Mouse (Mus musculus) lung, postnatal 0 days (tissue): ENCODE measurements at regions not wholly inside any gene's neighbourhood (a gene's known extent, or its start where the extent isn't known, plus 50 kb on each side); places are given as distances from the start of the nearest gene placed in this dataset.

Experiments used
- ATAC-seq: fragments of 200-750 bp; cut with Nextera tagmentation; 2 replicates; pipeline ENCODE4 v1.8.0; 2017; ENCODE audit warnings: moderate library complexity
- DNase-seq: peaks from one replicate; pipeline ENCODE4 v3.0.0-alpha.2; 2016; ENCODE audit warnings: low spot score
- H3K27ac ChIP-seq: fragments of 300-500 bp; sonication (generic); 2 replicates; pipeline ENCODE4 v1.5.1; 2014; ENCODE audit warnings: antibody characterized with exemption, mild to moderate bottlenecking, low read length, mixed read lengths
- H3K27me3 ChIP-seq: fragments of 300-500 bp; sonication (generic); replicated peaks from 2 replicates; pipeline ENCODE4 v1.6.1; 2014; ENCODE audit warnings: low read length, mixed read lengths; ENCODE audit not compliant: insufficient read depth
- H3K36me3 ChIP-seq: fragments of 300-500 bp; sonication (generic); 2 replicates; pipeline ENCODE4 v1.6.1; 2014; ENCODE audit warnings: low read length, mixed read lengths; ENCODE audit not compliant: insufficient read depth
- H3K4me1 ChIP-seq: fragments of 300-500 bp; sonication (generic); 2 replicates; pipeline ENCODE4 v1.6.1; 2014; ENCODE audit warnings: antibody characterized with exemption, low read depth, low read length, mixed read lengths; ENCODE audit not compliant: insufficient read depth
- H3K4me2 ChIP-seq: fragments of 300-500 bp; sonication (generic); replicated peaks from 2 replicates; pipeline ENCODE4 v1.6.1; 2014; ENCODE audit warnings: low read depth, mild to moderate bottlenecking, low read length, moderate library complexity, mixed read lengths
- H3K4me3 ChIP-seq: fragments of 300-500 bp; sonication (generic); 2 replicates; pipeline ENCODE4 v1.5.1; 2014; ENCODE audit warnings: low read depth, low read length
- H3K9ac ChIP-seq: fragments of 300-500 bp; sonication (generic); replicated peaks from 2 replicates; pipeline ENCODE4 v1.6.1; 2014; ENCODE audit warnings: low read depth, mild to moderate bottlenecking
- H3K9me3 ChIP-seq: fragments of 300-500 bp; sonication (generic); 2 replicates; pipeline ENCODE4 v1.6.1; 2016; ENCODE audit warnings: low read length, mixed read lengths
- CTCF ChIP-seq: IDR thresholded peaks from 2 replicates; pipeline ENCODE4 v1.5.1; 2016; ENCODE audit warnings: antibody characterized with exemption, mild to moderate bottlenecking
- EP300 ChIP-seq: IDR thresholded peaks from 2 replicates; pipeline ENCODE4 v1.6.1; 2016; ENCODE audit warnings: antibody characterized with exemption, mild to moderate bottlenecking, control low read depth
- WGBS: fragments of 180-500 bp; shearing (Covaris S2); extraction: QIAGEN DNeasy Blood & Tissue Kit; methylation state at CpG from one replicate; pipeline ENCODE4 v1.1.7; 2014; 5-methylcytosine and 5-hydroxymethylcytosine counted together

DNA sequence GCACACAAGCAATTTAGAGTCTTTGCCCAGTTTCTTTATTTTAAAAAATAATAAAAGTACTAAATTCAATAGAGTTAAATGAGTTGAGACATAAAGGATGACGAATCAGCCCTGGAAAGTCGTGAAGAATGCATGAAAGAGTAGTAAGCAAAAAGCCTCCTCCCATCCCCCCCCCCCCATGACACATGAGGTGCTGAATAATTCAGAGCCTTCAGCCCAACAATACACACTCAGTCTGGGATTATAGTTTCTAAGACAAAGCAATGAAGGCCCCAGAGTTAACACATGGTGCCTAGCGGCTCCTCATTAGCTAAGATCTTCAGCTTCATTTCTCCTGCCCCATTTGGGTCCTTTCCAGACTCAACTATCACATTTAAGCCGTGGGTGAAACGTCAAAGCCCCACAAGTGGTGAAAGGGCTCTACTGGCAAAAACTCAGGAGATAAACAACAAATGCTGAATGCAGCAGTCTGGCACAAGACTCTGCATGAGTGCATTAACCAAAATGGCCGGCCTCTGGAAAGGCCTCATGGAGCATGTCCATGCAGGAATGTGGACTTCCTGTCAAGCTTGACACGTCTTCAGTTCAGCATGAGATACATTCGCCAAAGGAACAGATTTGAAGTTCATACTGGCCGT lies 560.9 kb upstream of the Gm26657 start:
- Histone ChIP-seq H3K4me1 (no peaks in the 10 kb centered on the region), H3K27me3 (no peaks in the 10 kb centered on the region), H3K36me3 (no peaks in the 10 kb centered on the region), H3K9ac (no peak overlapping the region), H3K4me2 (no peak overlapping the region), H3K9me3 (no peaks in the 10 kb centered on the region), H3K4me3 (no peak overlapping the region), H3K27ac (no peak overlapping the region)
- ATAC-seq = no peak
- no peak for TF ChIP-seq CTCF
- DNase-seq = no peak
- 74% methylated on average over 9 of the region's 9 CpGs for WGBS

DNA sequence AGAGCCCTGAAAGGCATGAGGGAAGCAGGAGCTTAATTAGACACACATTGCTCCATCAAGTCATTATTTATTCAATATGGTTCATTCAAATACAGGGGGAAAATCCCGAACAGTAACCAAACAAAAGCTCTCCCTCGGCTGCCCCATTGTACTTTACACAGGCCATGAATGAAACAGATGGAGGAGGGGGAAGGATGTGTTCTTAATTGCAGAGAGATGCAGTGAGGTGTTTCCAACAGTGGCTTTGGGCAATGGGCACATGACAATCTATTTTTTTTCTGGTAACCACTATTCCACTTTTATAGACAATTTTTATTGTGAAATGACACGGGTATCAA lies 578.6 kb upstream of the Gm26657 start:
- DNase-seq (no peak), ATAC-seq (no peak)
- Histone ChIP-seq H3K4me1 (no peaks in the 10 kb centered on the region), H3K4me3 (no peak overlapping the region), H3K36me3 (no peaks in the 10 kb centered on the region), H3K27ac (no peak overlapping the region), H3K4me2 (no peak overlapping the region), H3K9me3 (no peaks in the 10 kb centered on the region), H3K27me3 (no peaks in the 10 kb centered on the region), H3K9ac (no peak overlapping the region)
- TF ChIP-seq CTCF = no peak
- no peak for TF ChIP-seq EP300
- WGBS = 71% methylated on average over 3 of the region's 3 CpGs

DNA sequence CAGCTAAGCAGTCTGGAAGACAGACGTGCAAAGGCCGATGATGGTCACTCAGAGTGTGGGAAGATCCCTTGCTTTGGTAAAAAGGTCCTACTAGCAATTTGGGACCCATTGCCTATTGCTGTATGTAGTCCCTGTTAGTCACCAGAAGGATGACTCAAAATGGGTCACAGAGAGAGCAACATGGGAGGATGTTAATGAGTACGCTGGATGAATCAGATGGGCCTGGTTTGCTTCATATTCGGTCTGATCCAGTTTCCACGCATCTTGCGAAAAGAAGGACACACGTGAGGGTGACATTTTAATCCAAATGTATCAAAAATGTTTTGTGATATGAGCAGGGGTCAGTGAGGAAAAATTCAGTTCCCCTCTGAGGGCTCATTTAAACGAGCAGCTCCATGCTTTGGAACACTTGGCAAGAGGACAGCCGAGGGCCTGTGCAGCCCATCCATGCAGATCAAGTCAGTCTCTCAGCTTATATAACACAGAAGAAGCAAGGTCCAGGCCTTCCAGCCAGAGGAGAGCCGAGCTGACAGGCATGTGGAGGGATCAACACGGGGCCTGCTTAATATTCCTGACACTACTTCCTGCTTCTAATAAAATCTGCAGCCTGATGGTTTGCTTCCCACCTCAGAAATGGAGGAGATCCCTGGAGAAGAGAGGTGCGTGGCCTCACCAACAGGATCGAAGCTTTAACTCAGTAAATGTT lies 579.2 kb upstream of the Gm26657 start:
- ATAC-seq = no peak
- 89% methylated on average over 13 of the region's 13 CpGs for WGBS

GRCm38 (mm10) chr4:56157521-56158065 lies 582.3 kb upstream of the Gm26657 start:
- Histone ChIP-seq H3K9me3 (no peaks in the 10 kb centered on the region), H3K27me3 (no peaks in the 10 kb centered on the region), H3K4me3 (no peak overlapping the region), H3K27ac (no peak overlapping the region), H3K4me2 (no peak overlapping the region), H3K4me1 (no peaks in the 10 kb centered on the region), H3K9ac (no peak overlapping the region), H3K36me3 (no peaks in the 10 kb centered on the region)
- DNase-seq = peak; percentile 50
- ATAC-seq = no peak
- TF ChIP-seq EP300 (no peak), CTCF (no peak)
- 47% methylated on average over 3 of the region's 3 CpGs for WGBS

More for the DNA sequence above, 579.2 kb upstream of the Gm26657 start:
- H3K36me3 ChIP-seq = no peaks in the 10 kb centered on the region
- H3K27ac ChIP-seq = no peak overlapping the region
- H3K9ac ChIP-seq = no peak overlapping the region
- no peaks in the 10 kb centered on the region for H3K27me3 ChIP-seq
- no peaks in the 10 kb centered on the region for H3K9me3 ChIP-seq
- no peaks in the 10 kb centered on the region for H3K4me1 ChIP-seq
- H3K4me3 ChIP-seq = no peak overlapping the region
- TF ChIP-seq EP300 = no peak
- TF ChIP-seq CTCF = no peak
- no peak overlapping the region for H3K4me2 ChIP-seq
- no peak for DNase-seq

DNA sequence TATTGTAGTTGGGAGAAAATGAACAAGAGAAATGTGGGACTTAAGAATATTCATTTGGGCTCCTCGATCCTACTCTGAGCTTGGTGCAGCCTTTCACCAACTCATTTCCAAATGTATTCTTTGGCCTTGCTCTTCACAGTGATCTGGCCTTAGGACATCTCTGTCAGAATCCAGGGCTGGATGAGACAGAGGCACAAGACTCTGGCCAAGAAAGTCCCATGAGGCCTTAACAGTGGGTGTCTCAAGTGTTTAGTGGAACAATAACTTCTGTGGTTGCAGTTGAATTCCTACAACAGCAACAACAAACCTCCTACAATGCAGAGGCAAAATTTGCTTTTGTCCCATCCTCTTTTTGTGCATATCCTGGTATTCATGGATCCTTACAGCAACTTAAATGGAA lies 589.2 kb upstream of the Gm26657 start:
- H3K36me3 ChIP-seq = no peaks in the 10 kb centered on the region
- no peaks in the 10 kb centered on the region for H3K9me3 ChIP-seq
- no peaks in the 10 kb centered on the region for H3K27me3 ChIP-seq
- DNase-seq (no peak), ATAC-seq (no peak)
- no peaks in the 10 kb centered on the region for H3K4me1 ChIP-seq
- no peak overlapping the region for H3K4me3 ChIP-seq
- H3K9ac ChIP-seq = no peak overlapping the region
- TF ChIP-seq CTCF = no peak
- TF ChIP-seq EP300 = no peak
- no peak overlapping the region for H3K27ac ChIP-seq
- no peak overlapping the region for H3K4me2 ChIP-seq
- 100% methylated on average over 1 of the region's 1 CpGs for WGBS

DNA sequence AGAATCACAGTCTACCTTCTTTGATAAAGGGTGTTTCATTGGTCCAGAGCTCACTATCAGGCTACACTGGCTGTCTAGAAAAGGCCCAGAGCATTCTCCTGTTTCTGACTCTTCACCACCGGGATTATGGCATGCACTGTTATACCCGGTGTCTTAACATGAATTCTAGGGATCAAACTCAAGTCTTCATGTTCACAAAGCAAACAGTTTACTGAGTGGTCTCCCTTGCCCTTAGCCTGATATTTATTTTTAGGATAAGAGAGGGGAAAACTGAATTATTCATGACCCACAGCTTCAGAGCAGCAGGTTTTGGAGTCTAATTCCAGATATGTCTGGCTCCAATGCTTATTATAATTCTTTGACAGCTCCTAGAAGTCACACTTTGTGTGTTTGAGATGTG lies 596.0 kb upstream of the Gm26657 start:
- Histone ChIP-seq H3K36me3 (no peaks in the 10 kb centered on the region), H3K4me2 (no peak overlapping the region)

More for the DNA sequence above, 596.0 kb upstream of the Gm26657 start:
- H3K4me1 ChIP-seq = no peaks in the 10 kb centered on the region
- H3K27ac ChIP-seq = no peak overlapping the region
- H3K9ac ChIP-seq = no peak overlapping the region
- WGBS = 83% methylated on average over 2 of the region's 2 CpGs
- DNase-seq (no peak), ATAC-seq (no peak)
- no peak overlapping the region for H3K4me3 ChIP-seq
- TF ChIP-seq CTCF (no peak), EP300 (no peak)
- H3K9me3 ChIP-seq = no peaks in the 10 kb centered on the region
- no peaks in the 10 kb centered on the region for H3K27me3 ChIP-seq
